Mouse (Mus musculus): ENCODE measurements around the gene Usp6nl. TPM values are rescaled to one million over a fixed set of nuclear protein-coding genes. Genes with fewer than 3 reads are reported as not detected.
A peak's percentile ranks its signal among the peaks of the same experiment; 100 is the strongest.

Gene Usp6nl
- total and polyA plus RNA-seq, 2 experiments from 2014 or later = 6.5 to 18.3 TPM

- DNase-seq = no peak
- ATAC-seq = no peak
- 94% methylated on average over 10 of the region's 10 CpGs for WGBS
Observed at GRCm38 (mm10) chr2:6401039-6401438, 78.6 kb downstream of the Usp6nl start.

GRCm38 (mm10) chr2:6403375-6403774 is 80.9 kb downstream of the Usp6nl start:
- Histone ChIP-seq H3K36me3 (ENCODE audit: insufficient read depth) (no peaks in the 10 kb centered on the region), H3K4me2 (ENCODE audit: low read depth) (no peak overlapping the region), H3K27me3 (ENCODE audit: insufficient read depth, low read length) (no peaks in the 10 kb centered on the region), H3K4me1 (ENCODE audit: insufficient read depth) (no peaks in the 10 kb centered on the region), H3K27ac (ENCODE audit: low read depth, low read length) (no peak overlapping the region), H3K9me3 (ENCODE audit: low read length) (no peaks in the 10 kb centered on the region), H3K9ac (no peak overlapping the region), H3K4me3 (ENCODE audit: low read depth, low read length) (no peak overlapping the region)
- peak; percentile 49 for TF ChIP-seq CTCF (IDR thresholded peaks at IDR 0.05; ENCODE audit: low read depth)
- ATAC-seq (peak; percentile 53), DNase-seq (peak; percentile 21)
- 24% methylated on average over 11 of the region's 11 CpGs for whole genome bisulfite sequencing

More at GRCm38 (mm10) chr2:6401039-6401438, 78.6 kb downstream of the Usp6nl start:
- TF ChIP-seq CTCF (IDR thresholded peaks at IDR 0.05; ENCODE audit: low read depth) = no peak
- no peak overlapping the region for H3K27ac ChIP-seq (ENCODE audit: low read depth, low read length)
- no peaks in the 10 kb centered on the region for H3K36me3 ChIP-seq (ENCODE audit: insufficient read depth)
- no peak overlapping the region for H3K4me2 ChIP-seq (ENCODE audit: low read depth)
- no peaks in the 10 kb centered on the region for H3K27me3 ChIP-seq (ENCODE audit: insufficient read depth, low read length)
- no peaks in the 10 kb centered on the region for H3K4me1 ChIP-seq (ENCODE audit: insufficient read depth)
- H3K9ac ChIP-seq = no peak overlapping the region
- no peak overlapping the region for H3K4me3 ChIP-seq (ENCODE audit: low read depth, low read length)
- no peaks in the 10 kb centered on the region for H3K9me3 ChIP-seq (ENCODE audit: low read length)

- 49% methylated on average over 3 of the region's 3 CpGs for WGBS
- no peaks in the 10 kb centered on the region for H3K27me3 ChIP-seq (ENCODE audit: insufficient read depth, low read length)
- H3K27ac ChIP-seq (ENCODE audit: low read depth, low read length) = no peak overlapping the region
- ATAC-seq (no peak), DNase-seq (peak; percentile 1)
- H3K4me3 ChIP-seq (ENCODE audit: low read depth, low read length) = no peak overlapping the region
- no peak overlapping the region for H3K9ac ChIP-seq
- H3K36me3 ChIP-seq (ENCODE audit: insufficient read depth) = no peaks in the 10 kb centered on the region
- no peaks in the 10 kb centered on the region for H3K4me1 ChIP-seq (ENCODE audit: insufficient read depth)
- no peak for TF ChIP-seq CTCF (IDR thresholded peaks at IDR 0.05; ENCODE audit: low read depth)
- H3K4me2 ChIP-seq (ENCODE audit: low read depth) = no peak overlapping the region
- no peaks in the 10 kb centered on the region for H3K9me3 ChIP-seq (ENCODE audit: low read length)
Observed at GRCm38 (mm10) chr2:6403991-6404390, 81.5 kb downstream of the Usp6nl start.

- Histone ChIP-seq H3K27ac (ENCODE audit: low read depth, low read length) (no peak overlapping the region), H3K9me3 (ENCODE audit: low read length) (no peaks in the 10 kb centered on the region), H3K27me3 (ENCODE audit: insufficient read depth, low read length) (no peaks in the 10 kb centered on the region), H3K9ac (no peak overlapping the region), H3K4me1 (ENCODE audit: insufficient read depth) (no peaks in the 10 kb centered on the region), H3K4me2 (ENCODE audit: low read depth) (no peak overlapping the region), H3K4me3 (ENCODE audit: low read depth, low read length) (no peak overlapping the region), H3K36me3 (ENCODE audit: insufficient read depth) (no peaks in the 10 kb centered on the region)
- TF ChIP-seq CTCF (IDR thresholded peaks at IDR 0.05; ENCODE audit: low read depth) = no peak
- 83% methylated on average over 7 of the region's 7 CpGs for WGBS
- no peak for ATAC-seq
- no peak for DNase-seq
Observed at GRCm38 (mm10) chr2:6404627-6405026, 82.2 kb downstream of the Usp6nl start.

GRCm38 (mm10) chr2:6405059-6406033 is 82.9 kb downstream of the Usp6nl start:
- H3K9ac ChIP-seq = no peak overlapping the region
- no peaks in the 10 kb centered on the region for H3K9me3 ChIP-seq (ENCODE audit: low read length)
- peak; percentile 85 for DNase-seq
- no peaks in the 10 kb centered on the region for H3K4me1 ChIP-seq (ENCODE audit: insufficient read depth)
- no peaks in the 10 kb centered on the region for H3K27me3 ChIP-seq (ENCODE audit: insufficient read depth, low read length)
- TF ChIP-seq CTCF (IDR thresholded peaks at IDR 0.05; ENCODE audit: low read depth) = peak; percentile 95
- ATAC-seq = peak; percentile 93
- H3K27ac ChIP-seq (ENCODE audit: low read depth, low read length) = no peak overlapping the region
- H3K36me3 ChIP-seq (ENCODE audit: insufficient read depth) = no peaks in the 10 kb centered on the region
- 31% methylated on average over 10 of the region's 10 CpGs for WGBS
- no peak overlapping the region for H3K4me3 ChIP-seq (ENCODE audit: low read depth, low read length)
- no peak overlapping the region for H3K4me2 ChIP-seq (ENCODE audit: low read depth)

DNA sequence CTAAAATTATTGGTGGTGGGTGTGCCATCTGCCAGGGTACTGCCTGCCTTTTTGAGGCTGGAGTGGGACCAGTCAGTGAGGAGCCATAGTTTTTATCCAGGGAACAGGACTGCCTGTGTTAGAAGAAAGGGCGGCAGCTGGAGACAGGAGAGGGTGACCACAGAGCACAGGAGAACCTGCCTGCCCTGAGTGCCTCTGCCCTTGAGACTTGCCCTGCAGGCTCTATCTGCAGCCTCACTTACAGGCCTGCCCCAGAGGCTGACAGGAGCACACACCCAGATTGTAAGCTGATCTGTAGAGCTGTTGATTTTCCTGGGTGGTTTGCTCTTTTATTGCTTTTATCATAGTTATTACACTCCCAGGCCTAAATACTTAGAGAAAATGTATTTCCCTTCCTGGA is 85.2 kb downstream of the Usp6nl start:
- DNase-seq = no peak
- Histone ChIP-seq H3K27ac (ENCODE audit: low read depth, low read length) (no peak overlapping the region), H3K27me3 (ENCODE audit: insufficient read depth, low read length) (no peaks in the 10 kb centered on the region), H3K4me2 (ENCODE audit: low read depth) (no peak overlapping the region), H3K36me3 (ENCODE audit: insufficient read depth) (no peaks in the 10 kb centered on the region), H3K9ac (no peak overlapping the region), H3K4me1 (ENCODE audit: insufficient read depth) (no peaks in the 10 kb centered on the region), H3K4me3 (ENCODE audit: low read depth, low read length) (no peak overlapping the region), H3K9me3 (ENCODE audit: low read length) (no peaks in the 10 kb centered on the region)
- WGBS = 75% methylated on average over 1 of the region's 1 CpGs
- no peak for TF ChIP-seq CTCF (IDR thresholded peaks at IDR 0.05; ENCODE audit: low read depth)
- ATAC-seq = no peak

DNA sequence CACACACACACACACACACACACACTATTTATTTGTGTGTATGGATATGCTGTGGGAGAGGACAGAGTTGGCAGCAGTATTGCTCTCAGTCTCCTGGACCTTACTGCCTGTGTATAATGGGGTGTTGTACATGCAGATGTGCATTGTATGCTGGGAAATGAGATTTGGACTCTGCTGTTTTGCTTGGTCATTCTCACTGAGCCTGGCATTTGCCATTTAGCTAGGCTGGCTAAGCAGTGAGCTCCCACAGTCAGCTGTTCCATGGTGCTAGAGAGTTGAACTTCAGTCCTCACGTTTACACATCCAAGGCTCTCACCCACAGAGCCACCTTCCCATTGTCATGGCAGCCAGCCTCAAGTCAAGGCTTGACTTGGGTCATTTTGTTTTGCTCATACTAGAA is 90.2 kb downstream of the Usp6nl start:
- DNase-seq (no peak), ATAC-seq (no peak)
- no peak overlapping the region for H3K4me2 ChIP-seq (ENCODE audit: low read depth)
- WGBS = 82% methylated on average over 1 of the region's 1 CpGs
- no peak overlapping the region for H3K9ac ChIP-seq
- no peaks in the 10 kb centered on the region for H3K9me3 ChIP-seq (ENCODE audit: low read length)
- TF ChIP-seq CTCF (IDR thresholded peaks at IDR 0.05; ENCODE audit: low read depth) = no peak
- no peak overlapping the region for H3K27ac ChIP-seq (ENCODE audit: low read depth, low read length)
- no peaks in the 10 kb centered on the region for H3K27me3 ChIP-seq (ENCODE audit: insufficient read depth, low read length)
- no peaks in the 10 kb centered on the region for H3K36me3 ChIP-seq (ENCODE audit: insufficient read depth)
- H3K4me1 ChIP-seq (ENCODE audit: insufficient read depth) = no peaks in the 10 kb centered on the region
- no peak overlapping the region for H3K4me3 ChIP-seq (ENCODE audit: low read depth, low read length)

All from forebrain, postnatal 0 days (tissue).